Mouse (Mus musculus): ENCODE data around the gene Erp29.

DNA sequence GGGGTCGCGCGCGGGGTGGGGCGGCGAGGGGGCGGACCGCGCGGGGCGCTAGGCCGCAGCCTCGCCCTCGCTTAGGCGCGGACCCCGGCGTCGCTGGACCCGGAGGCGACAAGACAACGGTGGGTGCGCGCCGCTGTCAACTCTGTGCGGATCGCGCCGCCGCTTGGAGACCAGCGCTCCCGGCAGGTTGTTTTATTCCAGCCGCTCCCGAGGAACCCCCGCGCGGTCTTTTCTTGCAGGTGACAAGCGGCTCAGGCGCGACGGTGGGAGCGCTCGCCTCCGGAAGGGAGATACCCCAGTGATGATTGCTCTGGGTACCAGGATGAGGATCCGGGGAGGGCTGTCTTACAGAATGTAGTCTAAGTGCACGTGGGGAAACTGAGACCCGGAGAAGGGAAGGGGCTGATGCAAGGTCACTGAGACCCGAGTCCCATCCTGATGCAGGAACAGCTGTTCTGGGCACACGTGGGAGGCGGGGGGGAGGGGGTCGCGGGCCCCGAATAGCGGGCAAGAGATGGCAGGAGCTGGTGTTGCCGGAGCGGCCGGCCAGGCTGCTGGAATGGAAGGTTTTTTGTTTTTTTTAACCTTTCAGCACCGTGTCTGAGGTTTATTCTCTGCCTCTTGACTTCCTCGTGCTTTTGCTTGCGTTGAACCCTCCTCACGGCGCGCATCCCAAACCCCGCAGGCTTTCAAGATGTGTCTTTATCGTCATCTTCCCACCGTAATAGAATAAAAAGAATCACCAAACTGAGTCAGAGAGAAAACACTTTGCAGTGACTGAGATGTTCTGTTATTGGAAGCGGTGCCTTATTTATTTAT is 54.0 kb downstream of the Erp29 start:
- TF ChIP-seq CTCF (IDR thresholded peaks at IDR 0.05; ENCODE audit: low read depth), result no peak; the same call in 1 of the 2 replicates
- no peak for TF ChIP-seq EP300 (optimal IDR thresholded peaks at IDR 0.05)

Data from stomach, postnatal 0 days (tissue).